Mouse (Mus musculus) kidney, postnatal 4 days (tissue): ENCODE data around the gene Tmem150c.

Source experiments
- DNase-seq, 2 experiments: peaks; one replicate each; pipeline ENCODE4 v3.0.0; 2021; ENCODE audit warnings: mixed read lengths in 2 of 2

Gene Tmem150c

DNA sequence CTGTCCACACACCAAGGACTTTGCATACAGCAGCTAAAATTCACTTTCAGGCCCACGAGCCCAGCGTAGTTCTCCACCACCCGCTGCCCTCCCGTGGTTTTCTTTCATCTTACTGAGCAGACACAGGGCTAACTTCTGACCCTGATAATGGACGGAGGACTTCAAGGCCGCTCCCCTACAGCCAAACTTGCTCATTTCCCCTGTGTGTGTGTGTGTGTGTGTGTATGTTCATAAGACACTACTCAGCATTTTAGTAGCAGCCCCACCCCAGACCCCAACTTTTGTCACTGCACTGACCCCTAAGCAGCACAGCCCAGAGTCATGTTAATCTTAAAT is at the start of gene Tmem150c:
Gene Tmem150c (minus strand): TSS at position 171 of the 336 bp plus-strand sequence.
- DNase-seq, result no peak

DNA sequence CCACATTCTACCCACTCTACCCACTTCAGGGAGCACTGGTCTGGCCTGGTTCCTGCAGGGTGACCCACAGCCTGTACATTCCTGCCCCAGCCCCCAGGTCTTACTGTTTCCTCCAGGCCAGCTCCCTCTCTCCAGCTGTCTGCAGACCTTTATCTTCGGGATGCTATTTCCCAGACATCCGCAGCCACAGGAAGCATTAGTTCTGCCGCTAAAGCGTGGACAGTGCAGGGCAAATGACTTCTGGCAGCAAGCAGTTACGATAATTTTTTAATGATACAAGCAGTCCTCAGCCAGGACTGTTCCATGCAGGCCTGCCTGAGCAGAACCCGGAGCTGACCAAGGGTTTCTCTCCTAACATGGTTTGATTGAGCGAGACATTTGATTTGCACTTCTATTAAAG is 49.5 kb upstream of the Tmem150c start:
- DNase-seq, result no peak

GRCm38 (mm10) chr5:100206675-100207074 is 47.1 kb upstream of the Tmem150c start:
- DNase-seq, result no peak

DNA sequence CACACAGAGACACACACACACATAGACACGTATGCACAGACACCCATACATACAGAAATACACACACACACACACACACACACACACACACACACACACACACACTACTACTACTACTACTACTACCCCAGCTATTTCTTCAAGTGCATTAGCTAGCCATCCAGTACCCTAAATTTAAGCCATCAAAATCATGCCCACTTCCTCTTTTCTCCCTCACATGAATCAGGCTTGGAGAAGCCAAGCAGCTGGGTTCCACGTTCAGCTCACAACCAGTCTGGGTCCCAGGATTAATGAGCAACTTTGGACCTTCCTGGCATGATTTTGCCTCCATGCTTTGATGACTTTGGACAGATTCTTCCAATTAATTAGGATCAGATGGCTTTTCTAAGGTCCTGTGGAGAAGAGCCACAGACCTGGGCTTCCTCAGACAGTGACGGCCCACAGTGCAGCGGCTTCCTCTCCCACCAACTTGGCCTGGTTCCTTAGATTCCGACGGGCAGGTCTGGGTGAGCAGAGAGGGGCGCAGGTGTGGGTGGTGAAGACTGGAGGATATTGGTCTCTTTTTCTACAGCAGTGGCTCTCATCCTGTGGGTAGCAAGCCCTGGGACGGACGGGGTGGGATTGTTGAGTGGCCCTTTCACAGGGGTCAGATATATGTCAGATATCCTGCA is 46.0 kb upstream of the Tmem150c start:
- no peak for DNase-seq

DNA sequence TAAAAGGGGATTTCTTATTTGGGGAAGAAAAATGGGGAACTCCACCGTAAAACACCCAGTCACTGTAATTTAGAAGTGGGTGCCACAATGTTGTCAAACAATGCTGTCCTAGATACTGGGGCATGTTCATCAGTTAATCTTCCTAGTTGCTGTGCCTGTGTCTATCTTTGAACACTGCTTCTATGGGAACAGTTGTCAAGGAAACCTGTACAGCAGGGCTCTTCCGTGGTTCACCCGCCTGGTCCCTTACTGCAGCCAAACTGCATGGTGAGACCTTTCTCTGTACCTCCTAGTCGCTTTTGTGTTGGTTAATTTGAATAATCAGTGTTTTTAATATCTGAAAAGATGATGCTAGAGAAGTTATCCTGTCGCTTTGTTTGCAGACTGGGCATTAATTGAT is 41.2 kb upstream of the Tmem150c start:
- no peak for DNase-seq

DNA sequence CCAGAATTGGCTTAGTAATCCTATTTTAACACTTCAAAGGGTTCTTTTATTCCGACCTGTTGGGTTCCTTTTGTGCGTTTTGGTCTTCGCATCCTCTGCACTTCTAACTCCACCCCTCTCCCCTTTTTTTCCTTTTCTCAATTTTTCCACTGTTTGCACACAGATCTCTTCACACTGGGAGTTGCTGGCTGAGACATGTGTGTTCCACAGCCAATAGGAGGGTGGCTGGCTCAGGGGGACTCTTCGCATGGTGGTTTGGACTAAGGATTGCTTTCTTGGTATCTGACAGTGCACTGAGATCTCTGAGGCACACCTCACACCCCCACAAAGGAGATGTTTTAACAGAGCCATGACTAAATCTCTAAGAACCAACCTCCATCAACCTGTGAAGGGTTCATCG is 40.7 kb upstream of the Tmem150c start:
- DNase-seq, result no peak

- DNase-seq, result no peak
These were observed 39.7 kb upstream of the Tmem150c start for GRCm38 (mm10) chr5:100199092-100199853.

DNA sequence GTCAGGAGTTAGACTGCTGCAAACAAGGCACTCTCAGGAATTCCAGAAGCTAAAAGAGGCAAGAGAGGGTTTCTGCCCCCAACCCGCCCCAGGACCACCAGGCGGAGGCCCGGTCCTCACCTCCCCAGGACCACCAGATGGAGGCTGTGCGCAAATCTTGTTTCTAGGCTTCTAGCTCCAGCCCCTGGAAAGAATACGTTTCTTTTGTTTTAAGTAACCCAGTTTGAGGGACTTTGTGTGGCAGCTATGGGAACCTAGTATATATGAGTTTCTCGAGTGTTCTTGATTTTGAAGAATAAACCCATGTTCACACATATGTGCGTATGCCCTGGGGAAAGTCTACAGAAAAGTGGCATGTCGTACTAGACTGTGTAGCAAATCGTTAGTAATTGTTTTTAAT is 37.9 kb upstream of the Tmem150c start:
- no peak for DNase-seq

DNA sequence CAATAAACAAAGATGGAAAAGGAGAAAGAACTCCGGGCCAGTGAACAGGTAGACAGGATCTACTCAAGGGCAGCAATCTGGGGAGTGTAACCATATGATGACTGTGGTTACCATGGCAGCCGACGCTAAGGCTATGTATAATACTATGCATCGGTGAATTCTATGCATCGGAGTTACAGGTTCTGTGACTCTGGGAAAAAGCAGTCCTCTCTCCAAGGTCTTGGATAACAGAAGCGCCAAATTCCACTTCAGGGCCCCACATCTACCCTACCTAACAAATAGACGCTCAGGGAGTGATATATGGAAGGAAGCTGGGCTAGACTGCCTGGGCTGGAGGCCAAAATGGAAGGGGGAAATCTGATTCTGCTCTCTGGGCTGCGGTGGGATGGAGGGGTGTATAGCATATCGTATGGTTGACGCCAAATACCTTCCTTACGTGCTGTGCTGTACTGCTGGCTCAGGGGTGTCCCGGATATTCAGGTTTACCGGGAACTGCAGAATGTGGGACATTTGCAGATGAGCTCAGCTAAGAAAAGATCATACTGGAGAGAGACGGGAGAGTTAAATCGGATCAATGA is 37.3 kb upstream of the Tmem150c start:
- peak in 1 of 2 experiments; percentile 30 for DNase-seq

DNA sequence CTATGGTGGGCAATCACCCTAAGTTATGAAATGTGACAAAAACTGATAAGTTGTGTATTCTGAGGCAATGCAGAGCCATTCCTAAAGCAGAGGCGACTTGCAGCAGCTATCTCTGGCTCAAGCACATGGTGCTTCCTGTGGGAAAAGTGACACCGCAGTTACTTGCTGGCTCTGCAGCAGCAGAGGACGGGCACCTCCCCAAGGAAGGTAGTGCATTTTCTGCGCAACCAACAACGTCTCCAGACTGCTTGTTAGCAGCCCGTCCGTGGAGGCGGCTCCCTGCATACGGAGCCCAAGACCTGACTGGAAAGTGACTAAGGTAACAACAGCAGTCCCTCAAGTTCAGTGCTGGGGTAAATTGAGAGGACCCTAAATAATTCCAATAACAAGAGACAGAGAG is 36.8 kb upstream of the Tmem150c start:
- DNase-seq, result no peak

GRCm38 (mm10) chr5:100191438-100192190 is 32.0 kb upstream of the Tmem150c start:
- no peak for DNase-seq

DNA sequence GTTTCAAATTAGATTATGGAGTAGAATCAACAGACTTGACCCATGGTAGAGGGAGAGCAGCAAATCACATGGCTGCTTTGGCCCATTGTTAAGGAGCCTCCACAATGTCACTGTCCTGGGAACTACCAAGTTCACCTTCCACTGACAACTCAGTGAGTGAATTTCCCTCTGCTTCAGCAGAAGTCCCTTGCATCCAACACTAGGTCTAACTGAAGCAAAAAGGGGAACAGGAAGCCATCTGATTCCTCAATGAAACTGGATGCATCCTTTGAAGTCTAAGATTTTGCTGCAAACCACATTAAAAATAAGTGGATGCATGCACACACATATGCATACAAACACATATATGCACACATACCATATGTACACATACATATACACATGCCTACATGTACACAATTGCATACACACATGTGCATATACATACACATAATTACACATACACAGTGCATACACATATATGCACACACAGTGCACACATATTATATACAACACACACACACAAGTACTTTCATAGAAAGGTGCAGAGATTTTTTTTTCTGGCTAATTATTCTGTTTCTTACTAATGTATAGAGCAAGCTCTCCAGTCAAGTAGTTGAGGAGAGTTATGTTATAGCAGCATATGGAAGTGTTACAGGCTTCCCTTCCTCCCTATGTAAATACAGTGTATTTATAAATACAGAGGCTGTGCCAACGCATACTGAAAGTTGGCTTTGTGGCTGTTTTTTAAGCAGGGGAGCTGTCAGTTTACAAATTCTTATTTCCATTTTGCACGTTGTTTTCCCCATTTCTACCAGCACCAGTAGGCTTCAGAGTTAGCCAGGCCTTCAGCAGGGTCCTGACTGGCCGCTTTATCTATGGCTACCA is 27.7 kb upstream of the Tmem150c start:
- no peak for DNase-seq

- DNase-seq, result no peak
These were observed 27.0 kb upstream of the Tmem150c start for GRCm38 (mm10) chr5:100186618-100187017.

DNA sequence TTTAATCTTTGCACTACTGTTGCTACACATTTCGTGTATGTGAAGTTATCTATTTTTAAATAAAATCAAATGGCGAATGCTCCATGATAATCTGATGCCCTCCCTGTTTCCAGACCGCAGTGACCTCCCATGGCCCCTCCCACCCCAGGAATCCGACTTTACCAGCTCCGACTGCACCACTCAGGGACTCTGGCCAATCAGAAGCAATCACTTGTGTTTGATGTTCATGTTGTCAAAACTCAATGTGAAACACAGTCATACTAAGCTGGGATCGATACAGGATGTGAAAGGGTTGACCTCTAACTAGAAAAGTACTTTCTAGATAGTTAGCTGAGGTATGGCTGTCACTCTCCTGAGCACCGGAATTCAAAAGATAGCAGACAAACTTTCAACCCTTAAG is 26.3 kb upstream of the Tmem150c start:
- DNase-seq, result no peak

- DNase-seq, result no peak
These were observed 21.4 kb upstream of the Tmem150c start for GRCm38 (mm10) chr5:100181011-100181410.

- DNase-seq, result no peak
These were observed 19.2 kb upstream of the Tmem150c start for GRCm38 (mm10) chr5:100178781-100179165.

DNA sequence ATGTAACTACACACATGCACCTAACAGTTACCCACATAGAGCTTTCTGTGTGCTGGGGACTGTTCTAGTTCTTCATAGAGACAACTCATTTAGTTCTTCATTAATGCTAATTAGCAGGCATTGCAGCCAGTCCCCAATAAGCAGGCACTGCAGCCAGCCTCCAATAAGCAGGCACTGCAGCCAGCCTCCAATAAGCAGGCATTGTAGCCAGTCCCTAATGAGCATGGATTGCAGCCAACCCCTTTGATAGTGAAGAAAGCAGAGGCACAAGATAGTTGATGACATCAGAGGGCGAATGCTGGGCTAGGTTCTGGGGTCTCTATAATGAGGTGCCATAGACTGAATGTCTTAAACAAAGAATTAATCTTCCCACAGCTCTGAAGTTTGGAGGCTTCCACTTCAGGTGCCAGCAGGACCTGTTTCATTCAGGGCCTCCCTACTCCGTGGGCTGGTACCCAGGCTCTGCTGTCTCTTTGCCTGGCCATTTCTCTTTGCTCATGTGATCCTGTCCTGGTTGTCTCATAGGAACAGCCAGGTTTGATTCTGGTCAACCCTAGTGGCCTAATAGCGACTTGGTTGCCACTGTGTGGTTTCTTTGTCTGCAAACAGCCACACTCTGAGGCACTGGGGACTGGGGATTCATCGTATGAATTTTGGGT is 18.6 kb upstream of the Tmem150c start:
- no peak for DNase-seq

GRCm38 (mm10) chr5:100177547-100177946 is 17.9 kb upstream of the Tmem150c start:
- no peak for DNase-seq

DNA sequence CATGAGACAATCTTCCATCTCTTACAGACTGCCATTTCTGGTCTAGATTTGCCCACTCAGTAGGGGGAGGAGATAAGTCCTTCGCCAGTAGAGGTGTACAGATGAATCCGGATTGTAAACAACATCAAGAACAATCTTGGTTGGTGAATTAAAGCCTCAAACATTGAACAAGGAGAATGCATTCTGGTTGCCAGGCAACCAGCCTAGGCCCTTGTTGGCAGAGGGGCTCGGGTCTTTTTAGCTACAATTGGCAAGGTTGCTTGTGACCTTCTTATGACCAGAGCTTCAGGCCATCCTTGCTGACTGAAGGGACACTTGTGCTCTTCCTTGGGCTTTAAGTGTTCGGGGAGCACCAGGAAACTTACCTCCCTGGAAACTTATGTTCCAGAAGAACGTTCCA is 16.5 kb upstream of the Tmem150c start:
- DNase-seq, result no peak

GRCm38 (mm10) chr5:100175582-100175981 is 16.0 kb upstream of the Tmem150c start:
- DNase-seq, result no peak

DNA sequence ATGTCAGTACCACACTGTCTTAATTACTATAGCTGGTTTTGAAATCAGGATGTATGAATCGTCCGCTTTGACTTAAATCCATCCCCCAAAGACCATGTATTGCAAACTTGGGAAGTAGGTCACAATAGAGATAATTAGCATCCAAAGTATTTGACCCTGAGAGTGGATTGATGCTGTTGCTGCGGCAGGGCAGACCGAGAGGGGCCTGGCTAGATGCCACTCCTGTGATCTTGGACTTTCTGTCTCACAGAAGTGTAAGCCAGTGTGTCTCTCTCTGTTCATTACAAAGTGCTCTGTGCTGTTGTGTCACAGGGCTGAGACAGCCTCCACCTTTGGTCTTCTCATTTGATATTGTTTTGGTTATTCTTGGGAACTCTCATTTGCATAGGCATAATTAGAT is 12.5 kb upstream of the Tmem150c start:
- no peak for DNase-seq
